Mouse (Mus musculus): ENCODE results near the gene Krtap5-4. TPM values are rescaled to one million over a fixed set of nuclear protein-coding genes. Genes with fewer than 3 reads are reported as not detected.

The Krtap5-4 gene
- polyA plus RNA-seq, 1 experiment from 2014 or later, result not detected

GRCm38 (mm10) chr7:142351569-142351968 lies 48.2 kb downstream of the Krtap5-4 start:
- no peaks in the 10 kb centered on the region for H3K36me3 ChIP-seq (replicated peaks; ENCODE audit: control insufficient read depth, insufficient read depth)
- H3K9ac ChIP-seq, result no peak overlapping the region
- H3K4me3 ChIP-seq (replicated peaks; ENCODE audit: low read length), result no peak overlapping the region
- ATAC-seq (ENCODE audit: low FRiP score), result no peak
- H3K4me2 ChIP-seq (replicated peaks), result no peak overlapping the region
- DNase-seq (ENCODE audit: low spot score), result no peak
- H3K27ac ChIP-seq, result no peak overlapping the region; the same call in 1 of the 2 replicates
- 57% methylated on average over 5 of the region's 5 CpGs for WGBS
- H3K9me3 ChIP-seq (ENCODE audit: control insufficient read depth, low read length), result no peaks in the 10 kb centered on the region
- H3K4me1 ChIP-seq (replicated peaks; ENCODE audit: control insufficient read depth, insufficient read depth, low read length), result peaks cover 6% of the 10 kb centered on the region; the same call in 1 of the 2 replicates
- H3K27me3 ChIP-seq (ENCODE audit: control insufficient read depth, insufficient read depth, low read length), result no peaks in the 10 kb centered on the region

DNA sequence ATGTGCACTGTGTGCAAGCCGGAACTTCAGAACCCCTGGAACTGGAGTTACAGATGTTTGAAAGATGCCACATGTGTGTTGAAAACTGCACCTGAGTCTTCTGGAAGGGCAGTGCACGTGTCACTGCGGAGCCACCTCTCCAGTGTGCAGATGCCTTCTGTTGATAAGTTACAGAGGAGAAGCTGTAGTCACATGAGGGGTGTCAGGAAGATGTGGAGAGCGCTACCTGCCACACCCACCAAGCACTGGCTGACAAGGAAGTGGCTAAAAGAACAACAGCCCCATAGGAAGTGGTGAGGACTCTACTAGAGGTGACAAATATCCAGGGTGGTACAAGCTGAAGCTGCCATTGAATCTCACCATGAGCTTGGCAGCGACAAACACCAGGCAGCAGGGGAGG lies 50.5 kb downstream of the Krtap5-4 start:
- no peak for ATAC-seq (ENCODE audit: low FRiP score)
- no peaks in the 10 kb centered on the region for H3K27me3 ChIP-seq (ENCODE audit: control insufficient read depth, insufficient read depth, low read length)
- no peak overlapping the region for H3K27ac ChIP-seq
- no peak for DNase-seq (ENCODE audit: low spot score)
- no peak overlapping the region for H3K4me3 ChIP-seq (replicated peaks; ENCODE audit: low read length)
- no peak overlapping the region for H3K4me2 ChIP-seq (replicated peaks)
- WGBS, result 80% methylated on average over 5 of the region's 5 CpGs
- H3K9ac ChIP-seq, result no peak overlapping the region
- H3K4me1 ChIP-seq (replicated peaks; ENCODE audit: control insufficient read depth, insufficient read depth, low read length), result peaks cover 6% of the 10 kb centered on the region; the same call in 1 of the 2 replicates
- no peaks in the 10 kb centered on the region for H3K9me3 ChIP-seq (ENCODE audit: control insufficient read depth, low read length)
- no peaks in the 10 kb centered on the region for H3K36me3 ChIP-seq (replicated peaks; ENCODE audit: control insufficient read depth, insufficient read depth)

Other genes starting within 250 kb of the Krtap5-4 start
- gene Mob2, start 242.5 kb upstream of the Krtap5-4 start, polyA plus RNA-seq (2014; fragmentation: Nextera tagmentation; extraction: Ambion mirVana), result 46.4 and 50.2 TPM in 2 replicates
- gene Dusp8, start 207.7 kb upstream of the Krtap5-4 start, polyA plus RNA-seq (2014; fragmentation: Nextera tagmentation; extraction: Ambion mirVana), result 133 and 142 TPM in 2 replicates
- gene Gm45618, start 182.8 kb upstream of the Krtap5-4 start, polyA plus RNA-seq (2014; fragmentation: Nextera tagmentation; extraction: Ambion mirVana), result not detected in 2 replicates
- not detected in 2 replicates for gene Gm39115, start 167.5 kb upstream of the Krtap5-4 start, polyA plus RNA-seq (2014; fragmentation: Nextera tagmentation; extraction: Ambion mirVana)
- 0.15 TPM in 1 of 2 replicates, not detected in the other for gene Gm45337, start 158.9 kb upstream of the Krtap5-4 start, polyA plus RNA-seq (2014; fragmentation: Nextera tagmentation; extraction: Ambion mirVana)
- gene Gm29735, start 146.4 kb upstream of the Krtap5-4 start, polyA plus RNA-seq (2014; fragmentation: Nextera tagmentation; extraction: Ambion mirVana), result not detected in 2 replicates
- not detected in 2 replicates for gene Gm4553, start 137.8 kb upstream of the Krtap5-4 start, polyA plus RNA-seq (2014; fragmentation: Nextera tagmentation; extraction: Ambion mirVana)
- not detected in 2 replicates for gene Krtap5-2, start 127.5 kb upstream of the Krtap5-4 start, polyA plus RNA-seq (2014; fragmentation: Nextera tagmentation; extraction: Ambion mirVana)
- gene Gm10153, start 113.2 kb upstream of the Krtap5-4 start, polyA plus RNA-seq (2014; fragmentation: Nextera tagmentation; extraction: Ambion mirVana), result not detected in 2 replicates
- not detected in 2 replicates for gene Krtap5-3, start 102.2 kb upstream of the Krtap5-4 start, polyA plus RNA-seq (2014; fragmentation: Nextera tagmentation; extraction: Ambion mirVana)
- gene Gm7579, start 91.7 kb upstream of the Krtap5-4 start, polyA plus RNA-seq (2014; fragmentation: Nextera tagmentation; extraction: Ambion mirVana), result not detected in 2 replicates
- not detected in 2 replicates for gene Krtap5-5, start 73.6 kb upstream of the Krtap5-4 start, polyA plus RNA-seq (2014; fragmentation: Nextera tagmentation; extraction: Ambion mirVana)
- not detected in 2 replicates for gene Gm40460, start 62.5 kb upstream of the Krtap5-4 start, polyA plus RNA-seq (2014; fragmentation: Nextera tagmentation; extraction: Ambion mirVana)
- gene Gm2431, start 45.2 kb upstream of the Krtap5-4 start, polyA plus RNA-seq (2014; fragmentation: Nextera tagmentation; extraction: Ambion mirVana), result not detected in 2 replicates
- gene Gm4559, start 29.2 kb upstream of the Krtap5-4 start, polyA plus RNA-seq (2014; fragmentation: Nextera tagmentation; extraction: Ambion mirVana), result not detected in 2 replicates
- gene Krtap5-1, start 6.4 kb upstream of the Krtap5-4 start, polyA plus RNA-seq (2014; fragmentation: Nextera tagmentation; extraction: Ambion mirVana), result not detected in 2 replicates
- 6.4 and 7.3 TPM in 2 replicates for gene Ifitm10, start 70.2 kb downstream of the Krtap5-4 start, polyA plus RNA-seq (2014; fragmentation: Nextera tagmentation; extraction: Ambion mirVana)
- not detected in 2 replicates for gene Gm49369, start 79.1 kb downstream of the Krtap5-4 start, polyA plus RNA-seq (2014; fragmentation: Nextera tagmentation; extraction: Ambion mirVana)
- 313 and 325 TPM in 2 replicates for gene Ctsd, start 84.5 kb downstream of the Krtap5-4 start, polyA plus RNA-seq (2014; fragmentation: Nextera tagmentation; extraction: Ambion mirVana)
- gene Syt8, start 131.3 kb downstream of the Krtap5-4 start, polyA plus RNA-seq (2014; fragmentation: Nextera tagmentation; extraction: Ambion mirVana), result not detected in 2 replicates
- gene Tnni2, start 138.3 kb downstream of the Krtap5-4 start, polyA plus RNA-seq (2014; fragmentation: Nextera tagmentation; extraction: Ambion mirVana), result 1.0 TPM in 1 of 2 replicates, not detected in the other
- 4.8 and 8.2 TPM in 2 replicates for gene Lsp1, start 157.3 kb downstream of the Krtap5-4 start, polyA plus RNA-seq (2014; fragmentation: Nextera tagmentation; extraction: Ambion mirVana)
- 1.2 and 1.6 TPM in 2 replicates for gene Tnnt3, start 195.3 kb downstream of the Krtap5-4 start, polyA plus RNA-seq (2014; fragmentation: Nextera tagmentation; extraction: Ambion mirVana)
- gene Mrpl23, start 229.1 kb downstream of the Krtap5-4 start, polyA plus RNA-seq (2014; fragmentation: Nextera tagmentation; extraction: Ambion mirVana), result 21.6 and 22.9 TPM in 2 replicates